Mouse (Mus musculus) kidney, embryonic 15.5 days (tissue): ENCODE data around the gene Tlx1. TPM values are rescaled to one million over a fixed set of nuclear protein-coding genes. Genes with fewer than 3 reads are reported as not detected.

ENCODE experiments used
- ATAC-seq: fragments of 200-750 bp; cut with Nextera tagmentation; replicated peaks from 2 replicates; pipeline ENCODE4 v1.8.0; 2017; ENCODE audit warnings: moderate TSS enrichment; ENCODE audit not compliant: low FRiP score
- H3K27ac ChIP-seq: fragments of 300-500 bp; sonication (generic); 2 replicates; pipeline ENCODE4 v1.5.1; 2015; ENCODE audit warnings: mild to moderate bottlenecking, inconsistent platforms
- H3K27me3 ChIP-seq: fragments of 300-500 bp; sonication (generic); 2 replicates; pipeline ENCODE4 v1.6.1; 2015; ENCODE audit warnings: inconsistent platforms
- H3K36me3 ChIP-seq: fragments of 300-500 bp; sonication (generic); 2 replicates; pipeline ENCODE4 v1.6.1; 2015; ENCODE audit warnings: inconsistent platforms
- H3K4me1 ChIP-seq: fragments of 300-500 bp; sonication (generic); 2 replicates; pipeline ENCODE4 v1.6.1; 2015; ENCODE audit warnings: inconsistent platforms
- H3K4me2 ChIP-seq: fragments of 300-500 bp; sonication (generic); 2 replicates; pipeline ENCODE4 v1.6.1; 2015; ENCODE audit warnings: moderate library complexity, mild to moderate bottlenecking, inconsistent platforms
- H3K4me3 ChIP-seq: fragments of 300-500 bp; sonication (generic); replicated peaks from 2 replicates; pipeline ENCODE4 v1.5.1; 2015; ENCODE audit warnings: mild to moderate bottlenecking, inconsistent platforms
- H3K9ac ChIP-seq: fragments of 300-500 bp; sonication (generic); 2 replicates; pipeline ENCODE4 v1.6.1; 2015; ENCODE audit warnings: mild to moderate bottlenecking, inconsistent platforms
- H3K9me3 ChIP-seq: fragments of 300-500 bp; sonication (generic); replicated peaks from 2 replicates; pipeline ENCODE4 v1.6.1; 2016; ENCODE audit warnings: inconsistent platforms
- WGBS: fragments of 180-500 bp; shearing (Covaris S2); methylation state at CpG from one replicate; pipeline ENCODE4 v1.1.7; 2015; ENCODE audit warnings: mixed read lengths; 5-methylcytosine and 5-hydroxymethylcytosine counted together
- polyA plus RNA-seq: library from polyadenylated mRNA; unstranded; fragments of >200 nt; fragmentation: Nextera tagmentation; extraction: Ambion mirVana; gene quantifications from 2 replicates; pipeline ENCODE4 v1.2.1, GENCODE M21; 2015

Tlx1 gene
- polyA plus RNA-seq, 1 experiment from 2014 or later, result not detected

DNA sequence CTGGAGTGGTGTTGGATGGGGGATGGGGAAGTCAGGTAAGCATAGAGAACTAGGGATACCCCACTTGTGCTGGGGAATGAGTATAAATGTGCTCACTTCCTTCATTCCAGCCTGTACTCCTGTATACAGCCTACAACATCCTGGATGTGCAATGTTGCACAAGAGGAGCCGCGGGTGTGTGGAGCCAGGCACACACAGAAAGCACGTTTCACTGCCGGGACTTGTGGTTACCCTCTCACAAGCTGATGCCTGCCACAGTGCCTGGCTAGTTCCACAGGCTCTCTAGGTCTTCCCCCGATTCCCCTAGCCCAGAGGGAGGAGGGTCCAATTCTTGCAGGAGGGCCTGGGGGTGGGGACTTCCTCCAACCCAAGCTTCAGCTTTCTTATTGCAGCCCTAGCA, 10.0 kb downstream of the Tlx1 start:
- no peak overlapping the region for H3K27ac ChIP-seq
- H3K36me3 ChIP-seq, result no peaks in the 10 kb centered on the region
- no peak for ATAC-seq
- no peaks in the 10 kb centered on the region for H3K9me3 ChIP-seq
- H3K4me3 ChIP-seq, result no peak overlapping the region
- peak overlapping the region; percentile 33 for H3K4me2 ChIP-seq
- H3K9ac ChIP-seq, result no peak overlapping the region
- WGBS, result 0% methylated on average over 5 of the region's 5 CpGs
- H3K27me3 ChIP-seq, result peaks cover 100% of the 10 kb centered on the region
- H3K4me1 ChIP-seq, result peaks cover 17% of the 10 kb centered on the region; the same call in 1 of the 2 replicates

- no peaks in the 10 kb centered on the region for H3K9me3 ChIP-seq
- H3K36me3 ChIP-seq, result no peaks in the 10 kb centered on the region
- H3K4me2 ChIP-seq, result peak overlapping the region; percentile 33
- peaks cover 99% of the 10 kb centered on the region for H3K27me3 ChIP-seq
- no peak overlapping the region for H3K4me3 ChIP-seq
- ATAC-seq, result no peak
- H3K9ac ChIP-seq, result no peak overlapping the region
- WGBS, result 1% methylated on average over 12 of the region's 12 CpGs
- H3K4me1 ChIP-seq, result peaks cover 11% of the 10 kb centered on the region; the same call in 1 of the 2 replicates
- no peak overlapping the region for H3K27ac ChIP-seq
Observed at GRCm38 (mm10) chr19:45161093-45161492, 10.6 kb downstream of the Tlx1 start.

GRCm38 (mm10) chr19:45162181-45162580, 11.7 kb downstream of the Tlx1 start:
- ATAC-seq, result no peak
- Histone ChIP-seq H3K4me3 (no peak overlapping the region), H3K4me2 (no peak overlapping the region), H3K36me3 (no peaks in the 10 kb centered on the region), H3K9ac (no peak overlapping the region), H3K27me3 (peaks cover 99% of the 10 kb centered on the region), H3K9me3 (no peaks in the 10 kb centered on the region), H3K4me1 (0 out of 2 replicates have a peak, but pooled peaks cover 8% of the 10 kb centered on the region), H3K27ac (no peak overlapping the region)
- 43% methylated on average over 7 of the region's 7 CpGs for WGBS

DNA sequence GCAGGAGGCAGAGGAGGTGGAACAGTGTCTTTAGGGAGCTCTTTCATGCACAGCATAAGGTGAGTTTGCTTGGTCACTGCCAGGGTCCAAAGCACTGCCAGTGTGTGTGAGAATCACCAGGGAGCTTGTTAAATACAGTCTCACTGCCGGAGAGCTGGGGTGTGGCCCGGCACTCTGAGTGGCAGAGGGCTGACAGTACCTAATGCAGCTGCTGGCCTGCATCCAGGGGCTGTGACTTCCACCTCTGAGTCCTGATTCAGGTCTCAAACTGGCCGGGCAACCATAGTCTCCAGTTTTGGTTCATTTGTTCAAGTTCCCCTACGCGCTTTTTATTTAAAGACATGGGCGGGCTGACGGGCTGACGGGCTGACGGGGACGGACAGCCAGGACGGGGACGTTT, 12.4 kb downstream of the Tlx1 start:
- ATAC-seq, result no peak
- H3K4me1 ChIP-seq, result 0 out of 2 replicates have a peak, but pooled peaks cover 8% of the 10 kb centered on the region
- H3K27me3 ChIP-seq, result peaks cover 99% of the 10 kb centered on the region
- no peak overlapping the region for H3K27ac ChIP-seq
- H3K9ac ChIP-seq, result no peak overlapping the region
- no peak overlapping the region for H3K4me3 ChIP-seq
- WGBS, result 4% methylated on average over 12 of the region's 12 CpGs
- H3K9me3 ChIP-seq, result no peaks in the 10 kb centered on the region
- no peaks in the 10 kb centered on the region for H3K36me3 ChIP-seq
- H3K4me2 ChIP-seq, result no peak overlapping the region

GRCm38 (mm10) chr19:45170451-45170850, 20.0 kb downstream of the Tlx1 start:
- Histone ChIP-seq H3K9ac (no peak overlapping the region), H3K27me3 (peaks cover 94% of the 10 kb centered on the region), H3K4me2 (no peak overlapping the region), H3K27ac (no peak overlapping the region), H3K9me3 (no peaks in the 10 kb centered on the region), H3K4me3 (no peak overlapping the region), H3K4me1 (no peaks in the 10 kb centered on the region), H3K36me3 (no peaks in the 10 kb centered on the region)
- WGBS, result 79% methylated on average over 7 of the region's 7 CpGs
- ATAC-seq, result no peak

- no peak for ATAC-seq
- 31% methylated on average over 7 of the region's 7 CpGs for WGBS
- Histone ChIP-seq H3K4me1 (peaks cover 7% of the 10 kb centered on the region), H3K9ac (no peak overlapping the region), H3K36me3 (no peaks in the 10 kb centered on the region), H3K4me3 (no peak overlapping the region), H3K27ac (no peak overlapping the region), H3K27me3 (peaks cover 61% of the 10 kb centered on the region), H3K4me2 (no peak overlapping the region), H3K9me3 (no peaks in the 10 kb centered on the region)
Observed at GRCm38 (mm10) chr19:45174803-45175202, 24.3 kb downstream of the Tlx1 start.

DNA sequence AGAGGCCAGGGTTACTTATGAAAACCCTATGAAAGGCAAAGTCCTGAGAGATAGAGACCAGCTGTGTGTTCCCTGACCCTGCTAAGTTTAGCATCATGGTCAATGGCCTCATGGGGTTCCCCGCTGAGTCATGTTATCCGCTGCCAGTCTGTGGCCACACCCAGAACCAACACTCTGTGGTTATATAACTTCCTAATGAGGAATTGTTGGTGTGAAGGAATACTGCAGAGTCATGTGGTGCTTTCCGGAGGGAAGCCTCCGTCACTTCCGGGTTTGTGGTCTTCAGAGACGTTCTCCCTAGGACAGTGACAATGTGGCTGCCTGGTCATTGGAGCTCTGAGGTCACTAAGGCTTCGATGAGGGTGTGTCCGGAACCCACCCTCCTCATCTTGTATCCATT, 25.8 kb downstream of the Tlx1 start:
- H3K27ac ChIP-seq, result no peak overlapping the region
- H3K36me3 ChIP-seq, result no peaks in the 10 kb centered on the region
- H3K4me3 ChIP-seq, result no peak overlapping the region
- no peak for ATAC-seq
- no peak overlapping the region for H3K9ac ChIP-seq
- H3K4me2 ChIP-seq, result no peak overlapping the region
- WGBS, result 59% methylated on average over 8 of the region's 8 CpGs
- H3K27me3 ChIP-seq, result peaks cover 48% of the 10 kb centered on the region
- H3K9me3 ChIP-seq, result no peaks in the 10 kb centered on the region
- peaks cover 7% of the 10 kb centered on the region for H3K4me1 ChIP-seq

GRCm38 (mm10) chr19:45177004-45177737, 26.7 kb downstream of the Tlx1 start:
- Histone ChIP-seq H3K27ac (no peak overlapping the region), H3K27me3 (peaks cover 38% of the 10 kb centered on the region), H3K9ac (no peak overlapping the region), H3K4me2 (peak overlapping the region; percentile 48), H3K4me3 (0 out of 2 replicates have a peak overlapping the region, but pooled peaks have one; percentile 6), H3K9me3 (no peaks in the 10 kb centered on the region), H3K36me3 (no peaks in the 10 kb centered on the region), H3K4me1 (peaks cover 7% of the 10 kb centered on the region)
- 14% methylated on average over 26 of the region's 26 CpGs for WGBS
- no peak; the same call in 1 of the 2 replicates for ATAC-seq

DNA sequence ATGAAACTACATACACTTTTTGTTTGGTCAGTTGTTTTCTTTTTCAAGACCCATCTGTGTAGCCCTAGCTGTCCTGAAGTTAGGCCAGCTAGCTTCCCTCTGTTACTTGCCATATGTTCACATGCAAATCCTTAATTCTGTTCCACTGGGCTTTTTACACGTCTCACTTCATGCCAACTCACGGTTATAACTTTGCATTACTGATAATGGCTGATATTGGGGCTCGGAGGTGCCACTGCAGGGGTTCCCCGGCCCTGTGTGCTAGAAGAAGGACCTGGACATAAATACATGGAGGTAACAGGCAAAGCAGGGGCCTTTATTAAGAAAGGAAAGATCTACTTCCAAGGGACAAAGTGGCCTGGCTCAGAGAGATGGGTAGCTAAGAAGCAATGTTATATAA, 29.0 kb downstream of the Tlx1 start:
- Histone ChIP-seq H3K27ac (no peak overlapping the region), H3K27me3 (peaks cover 16% of the 10 kb centered on the region), H3K4me3 (no peak overlapping the region), H3K9me3 (no peaks in the 10 kb centered on the region), H3K4me2 (no peak overlapping the region), H3K4me1 (peaks cover 7% of the 10 kb centered on the region), H3K36me3 (no peaks in the 10 kb centered on the region), H3K9ac (no peak overlapping the region)
- ATAC-seq, result no peak
- 85% methylated on average over 4 of the region's 4 CpGs for WGBS

GRCm38 (mm10) chr19:45180447-45180846, 30.0 kb downstream of the Tlx1 start:
- no peak for ATAC-seq
- H3K4me1 ChIP-seq, result peaks cover 7% of the 10 kb centered on the region
- no peak overlapping the region for H3K27ac ChIP-seq
- no peak overlapping the region for H3K9ac ChIP-seq
- H3K36me3 ChIP-seq, result no peaks in the 10 kb centered on the region
- WGBS, result 90% methylated on average over 5 of the region's 5 CpGs
- H3K27me3 ChIP-seq, result peaks cover 9% of the 10 kb centered on the region; the same call in 1 of the 2 replicates
- H3K4me3 ChIP-seq, result no peak overlapping the region
- H3K9me3 ChIP-seq, result no peaks in the 10 kb centered on the region
- H3K4me2 ChIP-seq, result no peak overlapping the region

DNA sequence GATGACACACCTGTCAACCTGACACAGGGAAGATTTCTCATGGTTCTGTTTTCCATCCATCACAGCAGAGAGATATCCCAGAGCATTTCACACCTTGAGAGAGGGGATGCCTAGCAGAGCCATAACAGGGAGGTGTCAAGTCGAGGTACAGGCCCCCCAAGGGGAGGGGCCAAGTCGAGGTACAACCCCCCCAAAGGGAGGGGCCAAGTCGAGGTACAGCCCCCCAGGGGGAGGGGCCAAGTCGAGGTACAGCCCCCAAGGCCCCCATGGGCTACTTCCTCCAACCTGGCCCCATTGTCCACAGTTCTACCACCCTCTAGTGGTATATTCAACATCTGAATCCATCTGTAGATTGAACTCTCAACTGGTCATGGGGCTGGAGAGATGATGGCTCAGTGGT, 44.2 kb downstream of the Tlx1 start:
- no peaks in the 10 kb centered on the region for H3K4me1 ChIP-seq
- peaks cover 7% of the 10 kb centered on the region; the same call in 1 of the 2 replicates for H3K9me3 ChIP-seq
- H3K9ac ChIP-seq, result no peak overlapping the region
- WGBS, result 44% methylated on average over 4 of the region's 4 CpGs
- no peak overlapping the region for H3K4me2 ChIP-seq
- ATAC-seq, result no peak
- H3K27ac ChIP-seq, result no peak overlapping the region
- H3K27me3 ChIP-seq, result no peaks in the 10 kb centered on the region
- H3K4me3 ChIP-seq, result no peak overlapping the region
- H3K36me3 ChIP-seq, result no peaks in the 10 kb centered on the region

GRCm38 (mm10) chr19:45196967-45197366, 46.5 kb downstream of the Tlx1 start:
- 89% methylated on average over 8 of the region's 8 CpGs for whole genome bisulfite sequencing
- no peak for ATAC-seq

More at GRCm38 (mm10) chr19:45196967-45197366, 46.5 kb downstream of the Tlx1 start:
- Histone ChIP-seq H3K4me2 (no peak overlapping the region), H3K9me3 (peaks cover 7% of the 10 kb centered on the region; the same call in 1 of the 2 replicates), H3K27ac (no peak overlapping the region), H3K36me3 (no peaks in the 10 kb centered on the region), H3K9ac (no peak overlapping the region), H3K27me3 (no peaks in the 10 kb centered on the region), H3K4me3 (no peak overlapping the region), H3K4me1 (no peaks in the 10 kb centered on the region)
